Mouse (Mus musculus): ENCODE results near the gene Tbxas1.

The Tbxas1 gene

DNA sequence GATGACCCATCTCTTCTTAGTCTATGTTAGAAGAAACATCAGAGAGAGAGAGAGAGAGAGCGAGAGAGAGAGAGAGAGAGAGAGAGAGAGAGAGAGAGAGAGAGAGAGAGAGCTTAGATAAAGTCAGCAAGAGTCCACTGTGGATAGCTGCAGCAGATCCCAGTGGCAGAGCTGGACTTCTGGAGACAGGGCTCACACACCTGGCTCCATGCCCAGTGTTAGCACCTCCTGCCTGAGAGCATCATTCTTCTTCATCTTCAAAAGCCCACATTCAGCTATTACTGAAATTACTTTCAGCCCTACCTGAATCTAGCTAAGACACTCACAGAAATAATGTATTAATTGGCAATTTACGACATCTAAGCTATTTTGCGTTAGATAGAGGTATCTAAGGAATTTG lies 85.2 kb downstream of the Tbxas1 start:
- DNase-seq (ENCODE audit: low read depth, low spot score): no peak

DNA sequence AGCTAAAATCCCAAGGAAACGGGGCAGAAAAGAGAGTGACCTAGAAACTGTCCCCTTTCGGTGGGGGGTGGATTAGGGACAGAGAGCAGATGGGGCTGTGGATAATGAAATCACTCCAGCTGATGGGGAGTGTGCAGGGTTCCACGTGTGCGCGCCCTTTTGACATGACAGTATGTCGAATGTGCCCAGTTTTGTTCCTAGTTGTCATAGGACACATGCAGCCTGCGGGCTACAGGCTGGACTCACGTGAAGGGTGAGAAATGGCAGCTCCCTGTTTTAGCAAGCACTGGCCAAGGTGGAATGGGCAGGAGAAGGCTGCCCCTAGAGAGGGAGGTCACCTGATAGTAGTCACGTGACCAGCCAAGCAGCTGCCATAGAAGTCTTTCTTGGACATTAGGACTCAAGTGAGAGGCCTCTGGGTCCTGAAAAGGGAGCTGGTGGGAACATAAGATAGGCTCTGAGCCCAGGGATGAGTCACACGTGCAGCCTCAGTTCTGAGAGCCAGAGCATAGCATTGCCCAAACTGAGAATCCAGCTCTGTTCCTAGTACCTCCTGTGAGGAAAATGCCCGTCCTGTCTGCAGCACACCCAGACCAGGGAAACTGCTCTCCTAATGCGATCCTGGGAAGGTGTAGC lies 85.7 kb downstream of the Tbxas1 start:
- peak; percentile 20 for DNase-seq (ENCODE audit: low read depth, low spot score)

DNA sequence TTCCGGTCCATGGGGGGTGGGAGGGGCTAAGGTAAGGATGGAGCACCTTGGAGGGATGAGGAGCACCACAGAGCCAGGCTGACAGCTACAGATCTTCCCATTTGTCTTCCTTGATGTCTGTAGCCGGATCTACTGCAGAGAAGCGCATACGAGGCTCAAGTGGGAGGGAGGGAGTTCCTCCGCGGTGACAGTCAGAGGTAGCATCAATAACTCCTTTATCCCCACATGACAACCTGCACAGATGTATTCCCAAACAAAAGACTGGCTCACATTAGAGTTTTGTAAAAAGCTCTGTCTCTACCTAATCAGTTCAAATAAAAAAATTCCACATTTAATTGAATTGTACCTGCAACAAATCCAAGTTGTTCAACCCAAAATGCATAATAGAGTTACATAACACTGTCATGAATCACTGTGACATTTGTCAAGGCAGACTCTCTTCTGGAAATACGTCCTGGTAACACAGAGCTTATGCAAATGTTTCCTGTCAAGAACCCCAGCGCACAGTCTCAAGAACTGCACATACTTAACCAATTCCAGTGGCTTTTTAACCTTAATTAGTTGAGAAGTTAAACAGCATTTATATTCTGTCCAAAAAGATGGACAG lies 86.3 kb downstream of the Tbxas1 start:
- no peak for DNase-seq (ENCODE audit: low read depth, low spot score)

DNA sequence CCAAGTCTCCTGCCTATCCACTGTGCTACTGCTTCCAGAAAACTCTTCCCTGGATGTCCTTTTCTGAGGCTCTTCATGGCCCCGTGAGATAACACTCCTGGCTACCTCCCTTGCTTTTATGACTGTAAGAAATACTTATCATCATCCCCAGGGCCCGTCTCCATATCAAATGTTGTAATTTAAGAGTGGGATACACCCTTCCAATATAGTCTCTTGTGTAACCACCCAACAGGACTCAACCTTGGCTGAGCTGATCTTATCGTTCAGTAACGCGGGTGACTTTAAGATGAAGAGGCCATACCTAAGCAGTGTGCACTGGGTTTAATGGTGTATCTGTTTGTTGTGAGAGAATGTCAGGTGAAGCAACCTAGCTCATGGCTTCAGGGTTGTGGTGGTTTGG lies 91.6 kb downstream of the Tbxas1 start:
- DNase-seq (ENCODE audit: low read depth, low spot score): no peak

DNA sequence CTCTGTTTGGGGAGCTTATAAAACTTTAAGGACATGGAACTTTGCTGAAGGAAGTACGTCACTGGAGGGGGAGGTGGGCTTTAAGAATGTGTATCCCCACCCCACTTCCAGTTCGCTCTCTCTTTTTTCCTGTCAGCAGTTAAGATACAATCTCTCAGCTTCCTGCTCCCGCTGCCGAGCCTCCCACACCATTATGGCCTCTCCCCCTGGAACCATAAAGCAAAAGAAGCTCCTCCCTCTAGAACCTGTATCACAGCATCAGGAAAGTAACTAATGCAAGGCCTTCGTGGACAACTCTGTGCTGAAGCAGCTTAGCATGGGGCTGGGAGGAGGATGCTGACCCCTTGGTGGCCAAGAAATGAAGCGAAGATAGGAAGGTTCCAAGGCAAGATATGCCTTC lies 92.1 kb downstream of the Tbxas1 start:
- no peak for DNase-seq (ENCODE audit: low read depth, low spot score)

DNA sequence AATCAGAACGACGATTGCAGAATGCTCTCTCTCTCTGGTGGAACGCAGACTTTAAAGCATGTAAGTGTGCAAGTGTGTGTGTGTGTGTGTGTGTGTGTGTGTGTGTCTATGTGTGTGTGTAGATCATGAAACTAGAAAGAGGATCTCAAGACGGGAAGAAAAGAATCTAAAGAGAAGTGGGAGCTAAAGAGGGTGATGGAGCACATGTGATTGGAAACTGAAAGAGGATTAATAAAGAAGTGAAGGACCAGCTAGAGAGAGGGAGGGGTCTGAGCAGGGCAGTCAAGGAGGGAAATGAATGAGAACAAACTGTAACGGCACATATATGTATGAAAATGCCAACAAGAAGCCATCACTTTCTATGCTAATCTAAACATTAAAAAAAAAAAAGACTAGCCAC lies 92.8 kb downstream of the Tbxas1 start:
- DNase-seq (ENCODE audit: low read depth, low spot score): no peak

DNA sequence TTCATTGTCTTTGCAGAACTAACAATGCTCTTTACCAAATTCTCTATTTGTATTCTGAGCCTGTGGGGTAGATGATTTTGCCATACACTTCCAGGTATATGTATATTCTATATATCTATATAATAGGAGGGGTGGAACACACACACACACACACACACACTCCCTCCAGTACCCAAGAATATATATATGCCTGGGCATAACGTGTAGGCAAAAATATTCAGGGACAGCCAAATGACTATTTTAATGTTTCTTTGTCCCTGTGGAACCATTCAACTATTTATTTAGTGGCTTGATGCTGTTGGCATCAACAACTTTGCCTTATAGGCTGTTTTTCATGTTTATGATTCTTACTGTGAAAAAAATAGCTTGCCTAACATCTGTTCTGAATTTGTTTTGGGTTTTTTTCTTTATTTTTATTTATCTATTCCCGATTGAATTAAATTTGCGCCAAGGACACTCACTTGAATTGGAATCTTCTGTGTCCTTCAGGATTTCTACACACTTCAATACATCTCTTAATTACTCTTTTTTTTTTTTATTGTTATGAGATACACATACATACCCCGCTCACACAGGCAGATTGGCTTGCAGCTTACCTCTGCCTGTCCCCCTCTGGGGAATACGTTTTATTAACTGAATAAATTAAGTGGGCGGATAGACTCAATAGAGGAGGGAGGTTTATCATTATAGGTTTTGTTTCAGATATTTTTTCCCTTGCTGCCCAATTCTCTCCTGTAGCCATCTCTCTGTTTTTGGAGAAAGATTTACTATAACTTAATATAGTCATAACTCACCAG lies 94.9 kb downstream of the Tbxas1 start:
- no peak for DNase-seq (ENCODE audit: low read depth, low spot score)

DNA sequence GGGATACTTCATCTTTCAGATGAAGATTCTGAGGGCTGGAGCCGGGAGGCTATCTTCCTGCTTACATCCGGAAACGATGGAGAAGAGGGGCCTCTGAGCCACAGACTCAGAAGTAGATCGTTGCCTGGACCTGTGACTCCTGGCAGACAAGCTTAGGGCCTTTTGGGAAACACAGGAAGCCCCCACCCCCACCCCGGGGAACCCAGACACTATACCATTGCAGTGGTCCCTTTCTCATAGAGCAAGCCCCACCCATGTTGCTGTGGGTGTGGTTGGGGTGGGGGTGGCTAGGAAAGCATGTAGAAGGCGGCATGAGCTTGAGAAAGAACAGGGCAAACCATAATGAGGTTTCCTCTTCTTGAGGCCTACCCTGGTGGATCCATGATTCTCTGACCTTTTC lies 95.6 kb downstream of the Tbxas1 start:
- no peak for DNase-seq (ENCODE audit: low read depth, low spot score)

DNA sequence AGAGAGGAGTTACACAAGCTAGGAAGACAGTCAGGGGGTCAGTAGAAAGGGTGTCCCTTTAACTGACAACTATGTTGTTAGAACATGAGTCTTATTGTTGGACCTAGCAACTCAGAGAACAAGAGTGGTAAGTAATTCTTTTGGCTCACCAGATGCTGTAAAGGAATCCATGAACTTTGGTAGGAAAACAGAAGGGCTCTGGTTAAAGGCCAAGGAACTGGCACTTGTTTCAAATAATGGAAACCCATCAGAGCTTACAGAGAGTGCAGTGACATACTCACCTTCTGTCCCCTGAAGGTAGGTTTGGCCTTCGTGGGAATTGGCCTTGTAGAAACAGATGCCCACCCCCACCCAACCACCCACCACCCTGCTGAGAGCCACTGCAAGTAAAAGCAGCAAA lies 97.6 kb downstream of the Tbxas1 start:
- no peak for DNase-seq (ENCODE audit: low read depth, low spot score)

DNA sequence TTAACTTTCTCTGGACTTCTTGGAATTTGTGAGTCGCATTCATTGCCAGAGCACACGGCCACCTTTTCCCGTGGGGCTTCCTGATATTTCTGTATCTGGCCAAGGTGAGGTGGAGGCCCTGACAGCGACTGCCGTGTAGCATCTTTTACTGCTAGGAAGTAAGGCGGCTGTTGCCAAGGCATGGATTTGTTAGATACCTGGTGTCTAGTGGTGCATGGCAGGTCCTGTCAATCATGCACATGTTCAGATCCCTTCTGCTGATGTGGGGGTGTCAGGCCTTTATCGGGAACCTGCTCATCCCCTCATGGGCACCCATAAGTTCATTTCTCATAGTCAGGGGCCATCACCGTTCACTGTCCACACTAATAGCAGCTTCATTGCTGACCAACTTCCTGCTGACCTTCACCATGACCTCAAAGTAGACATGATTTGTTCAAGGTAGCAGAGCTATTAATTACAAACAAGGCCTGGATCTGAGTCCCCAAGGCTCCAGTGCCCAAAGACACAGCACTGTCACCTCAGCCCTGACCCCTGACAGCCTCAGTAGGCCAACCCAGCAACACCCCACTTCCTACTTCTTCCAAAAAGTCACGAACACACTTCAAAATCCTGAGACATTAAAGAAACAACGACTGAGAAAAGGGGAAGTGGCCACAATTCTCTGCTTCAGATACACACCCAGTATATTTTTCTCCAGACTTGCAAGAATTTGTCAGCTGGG lies 98.4 kb downstream of the Tbxas1 start:
- peak; percentile 28 for DNase-seq (ENCODE audit: low read depth, low spot score)

DNA sequence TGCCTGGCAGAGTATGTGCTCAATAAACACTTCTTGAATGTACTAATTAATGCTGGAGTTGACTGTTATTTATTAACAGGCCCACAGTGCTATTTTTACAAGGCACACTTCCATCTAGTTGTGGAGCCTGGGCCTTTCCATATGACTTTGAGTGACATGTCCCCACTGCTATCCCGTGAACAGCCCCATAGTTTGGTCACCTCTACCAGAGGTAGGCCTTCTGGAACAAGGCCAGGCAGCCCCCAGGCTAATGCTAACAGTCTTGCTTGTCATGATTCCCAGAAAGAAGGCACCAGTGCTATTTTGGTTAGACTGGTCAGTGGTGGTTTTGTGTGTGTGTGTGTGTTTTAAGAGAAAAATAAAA lies 98.9 kb downstream of the Tbxas1 start:
- DNase-seq (ENCODE audit: low read depth, low spot score): no peak

DNA sequence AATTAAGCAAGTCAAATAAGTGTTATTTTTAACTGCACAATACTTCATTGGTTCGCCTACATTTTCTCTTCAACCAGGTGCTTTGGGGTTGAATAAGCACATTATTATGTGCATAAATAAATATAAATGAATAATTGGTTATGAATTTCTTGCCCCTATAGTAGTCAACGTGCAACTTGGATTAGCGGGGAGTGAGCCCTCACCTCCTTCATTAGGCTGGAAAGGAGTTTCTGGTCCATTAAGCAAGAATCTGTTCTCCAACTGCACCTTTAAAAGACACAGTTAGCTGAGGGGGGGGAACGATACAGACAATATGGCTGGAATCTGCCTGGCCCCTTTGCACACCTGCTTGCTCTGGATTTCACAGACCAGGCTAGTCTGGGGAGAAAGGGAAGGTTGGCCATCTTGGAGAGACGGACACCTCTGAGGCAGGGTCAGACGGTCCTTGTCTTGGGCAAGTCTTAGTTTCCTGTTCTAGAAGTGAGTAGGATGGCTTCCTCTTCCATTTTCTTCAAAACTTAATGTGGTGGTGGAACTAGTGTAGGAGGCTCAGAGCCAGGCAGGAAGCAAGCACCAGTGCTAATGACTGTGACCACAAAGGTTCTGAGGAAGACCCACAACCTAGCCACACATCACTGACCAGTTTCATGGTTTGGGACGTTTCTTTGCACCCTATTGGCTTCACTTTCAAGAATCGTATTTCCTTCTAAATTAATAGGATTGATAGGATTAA lies 99.5 kb downstream of the Tbxas1 start:
- DNase-seq (ENCODE audit: low read depth, low spot score): no peak

DNA sequence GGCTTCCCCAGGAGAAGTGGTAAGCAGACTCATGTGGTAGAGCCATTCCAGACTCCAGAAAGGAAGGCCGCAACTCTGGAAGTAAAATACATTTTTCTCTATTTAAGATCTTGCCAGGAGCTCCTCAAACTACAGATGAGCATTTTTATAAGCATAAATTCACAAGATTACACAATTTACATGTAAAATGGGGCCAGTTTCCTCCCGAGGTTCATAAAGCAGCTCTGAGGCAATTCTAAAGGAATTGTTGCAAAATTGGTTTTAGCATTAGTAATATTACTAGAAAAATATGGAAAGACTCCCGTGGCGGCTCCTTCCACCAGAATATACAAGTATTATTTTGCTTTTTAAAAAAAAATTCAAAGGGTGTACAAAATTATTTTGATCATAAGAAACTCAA lies 100.7 kb downstream of the Tbxas1 start:
- no peak for DNase-seq (ENCODE audit: low read depth, low spot score)

DNA sequence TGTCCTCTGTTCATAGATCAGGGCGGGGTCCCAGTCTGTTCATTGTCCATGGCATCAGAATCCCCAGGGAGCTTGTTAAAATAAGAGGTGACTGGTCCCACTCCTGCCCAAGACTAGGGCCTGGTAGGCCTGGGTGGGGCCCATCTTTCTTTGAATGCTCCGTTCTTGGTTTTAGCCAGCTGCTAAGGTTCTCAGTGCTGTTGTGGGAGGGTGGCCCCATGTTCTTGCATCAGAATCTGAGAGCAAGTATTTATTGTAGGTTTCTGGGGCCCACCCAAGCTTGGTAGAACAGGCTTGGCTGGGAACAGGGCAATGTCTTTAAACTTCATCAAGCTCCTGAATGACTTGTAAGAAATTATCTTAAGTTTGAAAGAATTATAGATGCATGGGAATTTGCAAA lies 101.2 kb downstream of the Tbxas1 start:
- DNase-seq (ENCODE audit: low read depth, low spot score): no peak

DNA sequence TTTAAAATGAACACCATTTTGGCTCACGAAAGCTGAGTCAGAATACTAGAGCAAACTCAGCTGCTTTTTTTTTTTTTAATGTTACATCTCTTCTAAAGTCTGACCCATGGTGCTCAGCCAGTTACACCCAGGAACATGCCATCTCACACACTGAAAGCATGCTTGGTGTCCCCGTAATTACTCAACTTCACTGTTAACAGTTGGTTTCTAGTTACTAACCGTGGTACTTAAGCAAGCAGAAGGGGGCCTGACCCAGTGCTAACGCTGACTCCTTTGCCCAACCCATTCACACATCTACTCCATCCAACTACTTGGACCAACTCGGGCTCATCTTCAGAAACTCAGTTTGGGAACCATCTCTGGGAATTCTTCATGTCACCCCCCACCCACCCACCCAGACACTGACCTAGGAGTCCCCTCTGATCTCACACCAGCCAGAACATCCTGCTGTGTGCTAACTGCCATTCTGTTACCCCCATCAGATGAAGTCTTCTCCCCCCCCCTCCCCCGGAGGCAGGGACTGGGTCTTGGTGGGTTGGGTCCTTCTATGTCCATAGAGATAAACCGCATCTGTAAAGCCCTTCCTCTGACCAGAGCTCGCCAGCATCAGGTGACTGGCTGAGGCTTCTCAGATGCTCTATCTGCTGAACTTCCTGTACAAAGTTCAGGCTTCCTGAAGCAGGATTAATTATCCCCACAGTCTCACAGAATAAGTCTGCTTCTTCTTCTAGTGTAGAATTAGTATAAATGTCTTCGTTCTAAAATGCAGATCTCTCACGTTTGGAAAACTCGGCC lies 105.9 kb downstream of the Tbxas1 start:
- DNase-seq (ENCODE audit: low read depth, low spot score): no peak

DNA sequence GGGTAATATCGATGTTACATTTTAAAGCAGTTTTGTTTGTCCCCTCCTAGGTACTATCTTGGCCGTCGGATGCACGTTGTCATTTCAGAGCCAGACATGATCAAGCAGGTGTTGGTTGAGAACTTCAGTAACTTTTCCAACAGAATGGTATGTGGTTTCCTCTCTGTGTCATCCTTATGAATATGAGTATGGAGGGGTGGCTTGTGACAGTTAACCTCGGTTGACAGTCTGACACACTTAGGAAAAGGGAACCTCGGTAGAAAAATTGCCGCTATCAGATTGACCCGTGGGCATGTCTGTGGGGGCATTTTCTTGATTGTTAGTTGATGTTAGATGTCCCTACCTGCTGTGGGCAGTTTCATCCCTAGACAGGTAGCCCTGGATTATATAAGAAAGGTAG lies 106.9 kb downstream of the Tbxas1 start:
- no peak for DNase-seq (ENCODE audit: low read depth, low spot score)

DNA sequence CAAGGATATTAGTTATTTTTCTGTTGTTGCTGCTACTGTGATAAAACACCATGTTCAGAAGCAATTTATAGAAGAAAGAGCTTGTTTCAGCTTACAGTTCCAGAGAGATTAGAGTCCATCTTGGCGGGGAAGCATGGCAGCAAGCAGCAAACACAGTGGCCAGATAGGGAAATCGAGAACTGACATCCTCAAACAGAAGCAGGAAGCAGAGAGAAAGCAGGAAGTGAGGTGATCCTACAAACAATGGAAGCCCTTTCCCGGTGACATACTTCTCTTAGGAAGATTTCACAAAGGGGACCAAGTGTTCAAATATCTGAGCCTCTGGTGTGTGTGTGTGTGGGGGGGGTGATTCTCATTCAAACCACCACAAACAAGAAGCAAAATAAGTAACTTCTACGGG lies 107.5 kb downstream of the Tbxas1 start:
- no peak for DNase-seq (ENCODE audit: low read depth, low spot score)

DNA sequence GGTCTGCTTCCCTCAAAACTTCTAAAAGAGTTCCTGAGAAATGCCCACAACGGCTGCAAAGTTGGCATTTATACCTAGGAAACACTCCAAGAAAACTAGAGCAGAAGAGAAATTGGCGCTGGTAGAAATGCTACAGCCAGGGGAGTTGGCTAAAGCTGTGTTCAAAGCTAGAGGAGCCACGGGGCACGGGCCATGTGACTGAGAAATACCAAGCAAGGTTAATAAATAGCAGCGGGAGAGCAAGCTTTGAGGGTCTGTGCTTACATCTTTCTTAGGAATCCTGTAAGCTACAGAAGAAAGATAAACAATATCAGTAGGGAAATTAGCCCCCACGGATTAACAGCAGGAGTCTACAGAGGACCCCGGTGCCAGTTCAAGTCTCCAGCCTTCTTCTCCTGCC lies 107.9 kb downstream of the Tbxas1 start:
- DNase-seq (ENCODE audit: low read depth, low spot score): no peak

DNA sequence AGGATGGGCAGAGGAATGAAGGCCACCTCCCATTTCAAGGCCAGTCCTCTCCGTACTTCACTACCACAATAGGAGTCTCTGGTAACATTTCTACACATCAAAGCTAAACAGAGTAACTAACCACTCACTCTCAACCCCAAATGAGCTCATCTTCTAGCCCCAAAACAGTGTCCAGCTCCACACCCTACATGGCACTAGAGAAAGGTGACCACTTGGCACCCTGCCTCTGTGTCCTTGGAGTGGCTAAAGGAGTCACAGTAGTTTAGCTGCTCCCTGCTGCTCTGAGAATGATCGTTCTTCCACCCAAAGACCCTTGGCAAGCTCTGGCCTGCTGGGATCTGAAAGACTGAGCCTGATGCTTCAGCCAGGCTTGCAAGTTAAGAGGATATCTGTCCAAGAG lies 109.4 kb downstream of the Tbxas1 start:
- DNase-seq (ENCODE audit: low read depth, low spot score): no peak

DNA sequence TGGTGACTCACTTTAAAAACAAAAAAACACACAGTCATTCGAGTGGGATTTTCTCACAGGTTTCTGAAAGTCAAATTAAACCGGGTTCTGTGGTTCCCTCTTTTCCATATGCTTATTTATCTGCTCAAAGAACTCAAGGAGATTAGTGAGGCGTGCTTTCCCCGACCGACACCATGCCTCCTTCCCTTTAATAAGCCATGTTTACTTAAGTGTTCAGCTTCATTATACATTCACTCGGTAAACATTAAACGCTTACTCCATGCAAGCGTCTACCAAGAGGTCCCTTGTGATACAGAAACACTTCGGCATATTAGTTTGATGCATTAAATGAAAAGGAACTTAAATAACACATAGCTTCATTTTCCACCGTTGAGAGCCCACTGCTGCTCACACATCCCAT lies 111.4 kb downstream of the Tbxas1 start:
- no peak for DNase-seq (ENCODE audit: low read depth, low spot score)

DNA sequence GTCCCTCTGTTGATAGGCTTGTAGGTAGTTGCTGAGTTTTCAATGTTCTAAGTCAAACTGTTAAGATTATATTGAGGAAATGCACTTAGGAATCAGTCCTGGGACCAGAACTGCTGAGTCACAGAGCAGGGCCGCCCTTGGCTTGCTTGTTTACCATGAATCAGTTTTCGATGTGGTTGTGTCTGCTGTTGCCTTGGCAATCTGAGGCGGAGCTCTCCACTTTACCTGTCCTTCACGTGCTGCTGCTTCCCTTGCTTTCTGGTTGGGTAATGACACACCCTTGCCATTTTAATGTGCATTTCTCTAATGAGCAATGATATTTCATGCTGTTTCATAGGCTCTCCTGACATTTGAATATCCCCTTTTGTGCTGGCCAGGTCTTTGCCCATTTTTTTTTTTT lies 116.8 kb downstream of the Tbxas1 start:
- DNase-seq (ENCODE audit: low read depth, low spot score): no peak
